9 mouse cellular contexts compared by ENCODE assay signal in genomic region chr15:10635121-10635520, GRCm38 (mm10).
DNase-seq lines count a peak whose midpoint lies in the region; ATAC-seq and TF ChIP-seq lines count a peak whose summit lies in the region.
"Had no signal": no experiment of that assay in that cellular context is flagged by ENCODE, and none has a peak within 500 bp of the region (broad histone marks: within the 10 kb centered on the region; RNA-seq: fewer than 3 reads in every experiment).

No protein-coding gene starts in this region.

- no peak for TF ChIP-seq CTCF in hindbrain, postnatal 0 days (IDR thresholded peaks at IDR 0.05; ENCODE audit: low read depth)
- no peak for TF ChIP-seq CTCF in cerebellum, adult 2 months (IDR thresholded peaks at IDR 0.05; ENCODE audit: borderline replicate concordance, insufficient read depth, low read depth, low read length)

- DNase-seq in hindbrain, embryonic 11.5 days (ENCODE audit: low spot score): peak; percentile 45
- no peak for DNase-seq in hindbrain, postnatal 0 days (ENCODE audit: low spot score)
- DNase-seq in embryo, embryonic 11 days: peak; percentile 73
- no peak for DNase-seq in cerebellum, adult 11-12 months
- no peak for DNase-seq in cerebellum, adult 2 months
- no peak for DNase-seq in left cerebral cortex, adult 8-10 months (ENCODE audit: low spot score in 2 of 2)

- no peak overlapping the region for H3K4me3 ChIP-seq in hindbrain, embryonic 11.5 days (ENCODE audit: low read depth, low read length)
- H3K4me3 ChIP-seq in hindbrain, postnatal 0 days (ENCODE audit: low read length): no peak overlapping the region
- H3K4me3 ChIP-seq in hindbrain, embryonic 13.5 days: no peak overlapping the region
- no peak overlapping the region for H3K4me3 ChIP-seq in midbrain, embryonic 15.5 days
- H3K4me3 ChIP-seq in cerebellum, adult 2 months (replicated peaks; ENCODE audit: insufficient read depth, low read depth, low read length): no peak overlapping the region

- H3K9me3 ChIP-seq in hindbrain, embryonic 11.5 days (ENCODE audit: control insufficient read depth, low read length): no peaks in the 10 kb centered on the region
- no peaks in the 10 kb centered on the region for H3K9me3 ChIP-seq in hindbrain, postnatal 0 days (ENCODE audit: low read length)
- no peaks in the 10 kb centered on the region for H3K9me3 ChIP-seq in hindbrain, embryonic 13.5 days
- H3K9me3 ChIP-seq in midbrain, embryonic 15.5 days: no peaks in the 10 kb centered on the region

- no peak for TF ChIP-seq POLR2A in cerebellum, adult 2 months (IDR thresholded peaks at IDR 0.05; ENCODE audit: borderline replicate concordance, insufficient read depth, low read length)

- no peak overlapping the region for H3K9ac ChIP-seq in hindbrain, embryonic 11.5 days (ENCODE audit: low read depth, low read length)
- H3K9ac ChIP-seq in hindbrain, postnatal 0 days (replicated peaks; ENCODE audit: low read length): no peak overlapping the region
- no peak overlapping the region for H3K9ac ChIP-seq in hindbrain, embryonic 13.5 days
- H3K9ac ChIP-seq in midbrain, embryonic 15.5 days: no peak overlapping the region

- no peaks in the 10 kb centered on the region for H3K27me3 ChIP-seq in hindbrain, embryonic 11.5 days (ENCODE audit: control insufficient read depth, insufficient read depth, low read length)
- H3K27me3 ChIP-seq in hindbrain, postnatal 0 days (ENCODE audit: insufficient read depth, low read length): no peaks in the 10 kb centered on the region
- H3K27me3 ChIP-seq in hindbrain, embryonic 13.5 days: no peaks in the 10 kb centered on the region
- no peaks in the 10 kb centered on the region for H3K27me3 ChIP-seq in midbrain, embryonic 15.5 days (replicated peaks)
- no peaks in the 10 kb centered on the region for H3K27me3 ChIP-seq in cerebellum, adult 2 months (ENCODE audit: control insufficient read depth, insufficient read depth, low read length)

- peak; percentile 50 for ATAC-seq in hindbrain, embryonic 11.5 days (ENCODE audit: low FRiP score)
- no peak for ATAC-seq in hindbrain, postnatal 0 days
- no peak for ATAC-seq in hindbrain, embryonic 13.5 days (ENCODE audit: low FRiP score)
- peak; percentile 58 for ATAC-seq in midbrain, embryonic 15.5 days (replicated peaks)

- WGBS in hindbrain, embryonic 11.5 days: 42% methylated on average over 10 of the region's 10 CpGs
- 50% methylated on average over 10 of the region's 10 CpGs for WGBS in hindbrain, postnatal 0 days
- WGBS in hindbrain, embryonic 13.5 days: 37% methylated on average over 10 of the region's 10 CpGs
- 51% methylated on average over 10 of the region's 10 CpGs for WGBS in midbrain, embryonic 15.5 days
- WGBS in cerebellum, adult 2 months: 63% methylated on average over 10 of the region's 10 CpGs

- peaks cover 5% of the 10 kb centered on the region; the same call in 1 of the 2 replicates for H3K36me3 ChIP-seq in hindbrain, embryonic 11.5 days (ENCODE audit: control insufficient read depth, insufficient read depth, low read length)
- H3K36me3 ChIP-seq in hindbrain, postnatal 0 days (ENCODE audit: insufficient read depth, low read length): no peaks in the 10 kb centered on the region
- peaks cover 7% of the 10 kb centered on the region for H3K36me3 ChIP-seq in hindbrain, embryonic 13.5 days
- no peaks in the 10 kb centered on the region for H3K36me3 ChIP-seq in midbrain, embryonic 15.5 days (replicated peaks)

- peak overlapping the region; percentile 62; the same call in 1 of the 2 replicates for H3K27ac ChIP-seq in hindbrain, embryonic 11.5 days (ENCODE audit: low read depth, low read length)
- no peak overlapping the region for H3K27ac ChIP-seq in hindbrain, postnatal 0 days
- peak overlapping the region; percentile 61 for H3K27ac ChIP-seq in hindbrain, embryonic 13.5 days
- H3K27ac ChIP-seq in midbrain, embryonic 15.5 days: no peak overlapping the region
- H3K27ac ChIP-seq in cerebellum, adult 2 months (ENCODE audit: insufficient read depth, low read length): no peak overlapping the region
- H3K27ac ChIP-seq: macrophage had no signal

- H3K4me1 ChIP-seq in hindbrain, embryonic 11.5 days (replicated peaks; ENCODE audit: control insufficient read depth, insufficient read depth, low read length): 0 out of 2 replicates have a peak, but pooled peaks cover 4% of the 10 kb centered on the region
- no peaks in the 10 kb centered on the region for H3K4me1 ChIP-seq in hindbrain, postnatal 0 days (ENCODE audit: insufficient read depth, low read length)
- peaks cover 18% of the 10 kb centered on the region for H3K4me1 ChIP-seq in hindbrain, embryonic 13.5 days (replicated peaks)
- peaks cover 5% of the 10 kb centered on the region; the same call in 1 of the 2 replicates for H3K4me1 ChIP-seq in midbrain, embryonic 15.5 days
- no peaks in the 10 kb centered on the region for H3K4me1 ChIP-seq in cerebellum, adult 2 months (ENCODE audit: control insufficient read depth, insufficient read depth, low read length)

- H3K4me2 ChIP-seq in hindbrain, embryonic 11.5 days (replicated peaks; ENCODE audit: low read depth, low read length): no peak overlapping the region
- no peak overlapping the region for H3K4me2 ChIP-seq in hindbrain, postnatal 0 days (ENCODE audit: low read depth, low read length)
- no peak overlapping the region for H3K4me2 ChIP-seq in hindbrain, embryonic 13.5 days
- no peak overlapping the region for H3K4me2 ChIP-seq in midbrain, embryonic 15.5 days

Comparison
In these comparisons a context has a peak if more than half of its experiments do, and no peak if none do; other contexts are left out.
1. ATAC-seq: peak in hindbrain, embryonic 11.5 days (single experiment) and midbrain, embryonic 15.5 days (single experiment); none in hindbrain, postnatal 0 days (single experiment) and hindbrain, embryonic 13.5 days (single experiment).
2. DNase-seq: peak in hindbrain, embryonic 11.5 days (single experiment) and embryo, embryonic 11 days (single experiment); none in hindbrain, postnatal 0 days (single experiment), cerebellum, adult 11-12 months (single experiment), cerebellum, adult 2 months (0 of 2) and left cerebral cortex, adult 8-10 months (0 of 2).
3. H3K27ac ChIP-seq: peak in hindbrain, embryonic 11.5 days (single experiment) and hindbrain, embryonic 13.5 days (single experiment); none in hindbrain, postnatal 0 days (single experiment), midbrain, embryonic 15.5 days (single experiment) and cerebellum, adult 2 months (single experiment).